Mouse (Mus musculus) gastrocnemius, adult 2 months (tissue): Measurements from ENCODE around the gene Slc22a23. TPM values are rescaled to one million over a fixed set of nuclear protein-coding genes. Genes with fewer than 3 reads are reported as not detected.
A peak's percentile ranks its signal among the peaks of the same experiment; 100 is the strongest.

Experiments used
- DNase-seq: peaks from one replicate; pipeline ENCODE4 v3.0.0; 2022
- H3K27ac ChIP-seq: fragments of 200-600 bp; 2 replicates; pipeline ENCODE4 v1.8.1; 2022; ENCODE audit warnings: mild to moderate bottlenecking
- H3K4me3 ChIP-seq: fragments of 200-600 bp; 2 replicates; pipeline ENCODE4 v1.8.1; 2022; ENCODE audit warnings: mild to moderate bottlenecking, moderate library complexity
- CTCF ChIP-seq: fragments of 200-600 bp; IDR thresholded peaks from 2 replicates; pipeline ENCODE4 v1.8.1; 2022; ENCODE audit warnings: antibody characterized with exemption, mild to moderate bottlenecking, moderate library complexity
- intact Hi-C: fragments of 180-260 bp; cut with DNase I; formaldehyde crosslinking; loops from one replicate; pipeline ENCODE4 v1.15.1; 2025
- total RNA-seq, 2 experiments: library from RNA; stranded (reverse); gene quantifications; 2 replicates each; pipeline ENCODE4 v1.2.3; 2021

Slc22a23 gene
- total RNA-seq, 2 experiments from 2014 or later: 8.8 to 15.3 TPM

DNA sequence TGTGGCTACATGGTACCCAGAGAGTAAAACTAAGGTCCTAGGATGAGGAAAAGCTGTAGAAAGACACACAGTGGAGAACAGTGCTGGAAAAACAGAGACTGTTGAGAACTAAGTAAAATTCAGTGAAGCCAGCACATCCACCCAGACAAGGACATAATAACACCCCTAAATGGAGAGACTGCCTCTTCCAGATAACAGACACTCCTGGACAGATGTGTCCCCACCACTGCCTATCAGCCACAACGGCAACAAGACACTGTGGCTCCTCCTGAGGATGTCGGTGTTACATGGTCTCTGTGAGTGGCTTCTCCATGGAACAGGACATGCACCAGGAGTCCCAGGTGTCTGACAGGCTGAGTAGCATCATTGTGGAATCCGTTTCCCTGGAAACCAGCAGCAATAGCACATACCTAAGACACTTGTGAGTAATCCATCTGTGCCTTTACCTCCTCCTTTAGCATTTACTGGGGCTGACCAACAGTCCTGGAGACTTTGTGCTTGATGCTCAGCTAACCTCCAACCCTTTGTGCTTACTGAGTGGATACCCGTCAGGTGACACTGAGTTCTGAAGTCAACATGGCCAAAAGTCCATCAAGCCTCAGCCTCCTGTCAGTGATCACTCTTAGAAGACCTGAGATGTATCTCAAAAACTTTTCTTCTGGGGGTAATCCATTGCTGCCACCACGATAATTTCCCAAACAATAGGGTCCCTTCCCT is 73.9 kb downstream of the Slc22a23 start:
- Histone ChIP-seq H3K4me3 (no peak overlapping the region), H3K27ac (peak overlapping the region; percentile 66; the same call in 1 of the 2 replicates)
- intact Hi-C loops: loop anchor here (5.0 kb wide), 1 partner anchor 71 kb away; no protein-coding TSS in a partner anchor
- no peak for DNase-seq
- TF ChIP-seq CTCF: no peak

DNA sequence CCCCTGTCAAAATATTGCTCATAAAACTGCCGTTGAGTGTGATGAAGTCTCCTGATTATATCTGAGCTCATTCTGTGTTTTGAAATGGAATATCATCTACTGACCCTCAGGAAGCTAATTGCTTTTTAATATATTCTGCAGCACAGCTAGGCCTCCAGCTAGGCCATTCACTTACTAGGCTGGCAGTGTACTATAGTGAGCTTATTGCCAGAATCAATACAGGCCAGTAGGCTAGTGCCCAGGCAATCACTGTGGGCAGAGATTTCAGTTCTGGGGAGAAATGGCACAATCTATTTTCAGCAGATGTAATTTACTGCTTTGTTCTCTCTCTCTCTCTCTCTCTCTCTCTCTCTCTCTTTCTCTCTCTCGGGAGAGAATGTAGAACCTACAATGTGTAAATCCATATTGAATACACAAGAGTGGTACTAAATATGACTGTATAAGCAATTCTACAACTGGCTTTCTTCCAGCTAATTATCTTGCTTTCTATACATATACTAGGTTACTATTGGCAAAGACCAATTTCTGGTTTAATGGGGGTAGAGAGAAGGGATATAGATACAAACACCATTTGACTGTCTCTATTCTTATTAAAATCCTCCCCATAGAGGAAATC is 75.5 kb downstream of the Slc22a23 start:
- no peak overlapping the region for H3K27ac ChIP-seq
- TF ChIP-seq CTCF: no peak
- H3K4me3 ChIP-seq: no peak overlapping the region
- intact Hi-C loops: no loop called here
- no peak for DNase-seq

DNA sequence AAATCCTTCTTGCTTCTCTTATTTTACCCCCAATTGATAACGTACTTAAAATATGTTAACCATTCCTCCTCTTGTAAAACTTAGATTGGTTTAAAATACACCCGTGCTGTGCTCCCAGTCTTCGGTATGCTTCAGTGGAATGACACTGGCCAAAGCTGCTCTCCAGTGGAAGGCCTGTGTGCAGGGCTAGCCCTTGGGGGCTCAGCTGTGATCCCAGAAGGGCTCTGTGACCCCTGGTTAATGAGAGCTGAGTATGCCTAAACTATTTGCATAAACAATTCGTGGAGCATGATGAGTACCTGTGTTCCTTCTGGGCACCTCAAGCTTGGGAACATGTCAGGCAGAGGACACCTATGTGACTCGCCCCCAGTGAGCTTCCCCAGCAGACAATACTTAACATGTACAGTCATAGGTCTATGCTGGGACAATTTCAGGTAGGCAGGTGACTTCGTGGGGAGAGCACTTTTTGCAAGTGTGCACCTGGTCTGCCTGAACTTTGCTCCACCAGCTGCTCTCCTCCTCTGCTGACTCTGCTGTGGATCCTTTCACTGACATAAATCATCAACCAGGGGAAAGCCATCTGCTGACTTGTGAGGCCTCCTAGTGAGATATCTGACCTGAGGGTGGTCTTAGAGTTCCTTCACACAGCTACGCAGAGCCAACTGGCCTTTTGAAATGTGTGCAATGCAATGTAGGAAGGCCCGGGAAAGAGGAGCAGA is 77.9 kb downstream of the Slc22a23 start:
- intact Hi-C loops: no loop called here
- DNase-seq: no peak
- no peak for TF ChIP-seq CTCF

DNA sequence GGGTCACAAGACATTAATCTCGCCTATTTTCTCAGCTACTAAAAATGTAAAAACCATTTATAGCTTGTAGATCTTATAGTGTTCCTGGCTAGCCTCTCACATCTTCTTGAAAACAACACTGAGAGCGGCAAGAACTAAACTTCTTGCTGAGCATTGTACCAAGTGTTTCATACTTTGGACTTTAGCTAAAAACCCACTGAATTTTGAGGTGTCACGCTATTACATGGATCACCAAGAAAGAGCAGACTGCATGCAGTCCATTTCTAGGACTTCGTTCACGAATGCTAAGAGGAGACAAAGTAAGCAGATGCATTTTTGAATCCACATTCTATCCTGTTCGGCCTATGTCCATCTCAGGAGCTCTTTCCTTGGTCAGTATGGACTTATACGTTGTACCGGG is 78.9 kb downstream of the Slc22a23 start:
- intact Hi-C loops: no loop called here
- TF ChIP-seq CTCF: no peak
- no peak for DNase-seq
- H3K4me3 ChIP-seq: no peak overlapping the region
- H3K27ac ChIP-seq: no peak overlapping the region

More for the DNA sequence above, 77.9 kb downstream of the Slc22a23 start:
- Histone ChIP-seq H3K4me3 (no peak overlapping the region), H3K27ac (no peak overlapping the region)

DNA sequence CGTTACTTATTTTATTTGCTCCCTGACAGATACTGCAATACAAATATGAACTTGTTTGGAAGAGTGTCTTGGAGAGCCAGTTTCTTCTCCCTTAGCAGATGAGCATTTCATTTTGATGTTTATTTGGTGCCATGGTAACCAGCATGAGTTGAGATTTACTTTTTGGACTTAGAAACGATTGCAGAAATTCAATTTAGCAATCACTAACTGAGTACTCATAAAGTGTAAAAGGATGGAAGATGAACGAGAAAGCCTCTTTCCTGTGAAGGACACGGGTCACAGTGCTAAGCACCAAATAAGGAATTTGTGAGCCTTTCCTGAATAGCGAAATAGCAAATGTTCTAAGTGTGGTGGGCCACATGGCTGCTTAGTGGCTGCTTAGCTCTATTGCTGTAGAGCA is 79.4 kb downstream of the Slc22a23 start:
- H3K4me3 ChIP-seq: no peak overlapping the region
- intact Hi-C loops: no loop called here
- TF ChIP-seq CTCF: no peak
- H3K27ac ChIP-seq: no peak overlapping the region
- DNase-seq: no peak

DNA sequence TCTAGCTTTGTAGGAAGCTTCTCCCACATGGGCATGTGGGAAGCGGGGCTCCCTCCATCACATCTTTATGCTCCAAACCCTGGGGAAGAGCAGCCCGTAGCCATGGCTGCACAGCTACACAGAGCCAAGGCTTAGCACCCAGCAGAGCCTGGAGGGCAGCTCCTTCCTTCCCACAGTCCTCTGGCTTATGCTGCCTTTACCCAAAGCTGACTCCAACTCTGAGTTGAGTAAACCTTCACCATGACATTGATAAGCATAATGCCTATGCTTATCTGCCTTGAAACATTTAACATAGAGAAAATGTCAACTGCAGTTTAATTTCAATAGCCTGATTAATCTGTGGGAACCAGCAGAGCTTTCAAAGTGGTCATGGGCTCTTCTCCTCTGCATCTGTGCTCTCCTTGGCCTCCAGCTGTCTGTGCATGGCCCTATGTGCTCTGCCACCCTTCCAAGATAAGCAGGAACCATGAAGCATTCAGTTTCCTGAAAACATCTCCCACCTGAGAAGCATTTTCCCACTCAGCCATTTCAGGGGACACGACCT is 79.9 kb downstream of the Slc22a23 start:
- DNase-seq: no peak
- H3K27ac ChIP-seq: no peak overlapping the region
- intact Hi-C loops: no loop called here
- TF ChIP-seq CTCF: no peak
- H3K4me3 ChIP-seq: no peak overlapping the region

DNA sequence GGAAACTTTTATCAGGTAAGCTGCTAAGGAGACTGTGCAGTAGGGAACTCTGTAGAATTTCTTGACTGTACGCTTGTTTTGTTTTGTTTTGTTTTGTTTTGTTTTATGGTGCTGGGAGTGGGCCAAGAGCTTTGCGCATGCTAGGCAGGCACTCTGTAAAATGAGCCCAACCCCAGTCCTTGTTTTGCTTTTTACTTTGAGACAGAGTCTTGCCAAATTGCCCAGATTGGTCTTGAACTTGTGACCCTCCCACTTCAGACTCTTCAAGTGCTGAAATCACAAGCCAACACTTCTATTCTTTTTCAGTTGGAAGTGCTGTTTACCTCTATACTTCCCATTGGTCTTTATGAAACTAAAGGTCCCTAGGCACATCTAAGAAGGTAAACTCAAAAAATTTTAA is 80.5 kb downstream of the Slc22a23 start:
- no peak overlapping the region for H3K4me3 ChIP-seq
- DNase-seq: no peak
- intact Hi-C loops: no loop called here
- no peak for TF ChIP-seq CTCF
- H3K27ac ChIP-seq: no peak overlapping the region

DNA sequence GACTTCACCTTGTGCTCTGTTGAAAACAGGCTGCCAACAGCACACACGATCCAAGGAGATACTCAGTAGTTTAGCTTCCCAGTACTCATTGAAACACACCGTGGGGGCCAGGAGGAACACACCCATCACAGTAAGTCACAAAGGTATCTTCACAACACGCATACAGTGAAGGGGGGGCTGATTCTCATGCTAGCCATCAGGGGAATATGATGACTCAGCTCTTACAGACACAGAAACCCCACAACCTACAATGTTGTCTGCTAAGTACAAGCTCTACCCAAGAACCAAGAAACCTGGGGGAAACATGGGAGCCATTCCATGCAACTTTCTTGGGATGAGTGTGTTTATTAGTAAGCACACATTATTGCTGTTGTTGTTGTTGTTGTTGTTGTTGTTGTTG is 86.2 kb downstream of the Slc22a23 start:
- Histone ChIP-seq H3K27ac (no peak overlapping the region), H3K4me3 (no peak overlapping the region)
- intact Hi-C loops: loop anchor here (10.0 kb wide), 1 partner anchor 54 kb away; no protein-coding TSS in a partner anchor
- TF ChIP-seq CTCF: no peak
- DNase-seq: no peak

DNA sequence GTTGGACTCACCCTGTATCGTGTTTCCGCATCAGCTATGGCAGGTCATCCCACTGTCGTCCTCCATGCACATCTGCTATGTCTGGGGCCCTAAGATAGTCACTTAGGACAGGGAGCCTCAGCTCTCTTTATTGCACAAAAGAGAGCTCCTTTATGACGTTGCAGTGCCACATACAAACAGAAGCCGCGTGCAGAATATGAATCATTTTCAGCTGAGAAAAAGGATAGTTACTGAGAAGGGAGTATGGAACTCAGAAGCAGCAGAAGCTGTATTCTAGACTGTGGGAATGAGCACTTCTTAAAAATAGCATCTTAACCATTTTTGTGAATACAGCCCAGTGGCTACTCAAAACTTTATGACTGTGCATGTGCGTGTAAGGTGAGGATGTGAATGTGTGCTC is 87.8 kb downstream of the Slc22a23 start:
- Histone ChIP-seq H3K4me3 (no peak overlapping the region), H3K27ac (no peak overlapping the region)
- TF ChIP-seq CTCF: no peak
- intact Hi-C loops: loop anchor here (10.0 kb wide), 1 partner anchor 52 kb away; no protein-coding TSS in a partner anchor
- DNase-seq: no peak

DNA sequence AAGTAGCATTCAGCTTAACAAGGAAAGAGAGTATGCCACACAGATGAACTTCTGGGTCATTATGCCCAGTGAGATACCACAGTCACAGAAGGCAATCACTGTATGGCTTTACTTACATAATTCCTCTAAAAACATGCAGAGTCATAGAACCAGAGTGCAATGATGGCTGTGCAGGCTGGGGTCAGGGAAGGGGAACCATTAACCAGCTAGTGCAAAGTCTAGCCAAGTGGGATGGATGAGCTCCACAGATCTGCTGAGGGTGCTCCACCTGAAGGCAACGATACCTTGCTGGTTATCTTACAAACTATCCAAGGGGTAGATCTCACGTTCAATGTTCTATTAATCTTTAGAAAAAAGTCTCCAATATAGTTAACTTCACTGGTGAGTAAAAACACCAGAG is 88.3 kb downstream of the Slc22a23 start:
- Histone ChIP-seq H3K4me3 (no peak overlapping the region), H3K27ac (no peak overlapping the region; the same call in 1 of the 2 replicates)
- intact Hi-C loops: loop anchor here (10.0 kb wide), 1 partner anchor 52 kb away; no protein-coding TSS in a partner anchor
- no peak for DNase-seq
- TF ChIP-seq CTCF: no peak

DNA sequence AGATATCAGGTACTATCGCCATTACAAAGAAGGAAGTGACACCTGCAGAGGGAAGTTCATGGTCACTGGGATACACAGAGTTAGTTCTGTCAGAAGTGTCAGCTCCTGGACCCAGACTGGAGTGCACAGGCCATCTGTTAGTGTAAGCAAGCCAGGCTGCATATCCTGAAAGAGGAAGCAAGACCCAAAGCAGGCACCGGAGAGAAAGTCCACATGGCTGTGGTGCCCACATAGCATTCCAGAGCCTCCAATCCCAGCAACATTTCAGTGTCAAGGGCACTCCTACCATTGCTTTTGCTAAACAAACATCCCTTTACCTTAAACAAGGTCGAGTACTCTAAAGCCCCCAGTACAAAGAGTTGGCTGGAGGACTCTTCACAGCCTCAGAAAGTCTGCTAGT is 89.7 kb downstream of the Slc22a23 start:
- peak; percentile 47 for DNase-seq
- H3K27ac ChIP-seq: peak overlapping the region; percentile 88

DNA sequence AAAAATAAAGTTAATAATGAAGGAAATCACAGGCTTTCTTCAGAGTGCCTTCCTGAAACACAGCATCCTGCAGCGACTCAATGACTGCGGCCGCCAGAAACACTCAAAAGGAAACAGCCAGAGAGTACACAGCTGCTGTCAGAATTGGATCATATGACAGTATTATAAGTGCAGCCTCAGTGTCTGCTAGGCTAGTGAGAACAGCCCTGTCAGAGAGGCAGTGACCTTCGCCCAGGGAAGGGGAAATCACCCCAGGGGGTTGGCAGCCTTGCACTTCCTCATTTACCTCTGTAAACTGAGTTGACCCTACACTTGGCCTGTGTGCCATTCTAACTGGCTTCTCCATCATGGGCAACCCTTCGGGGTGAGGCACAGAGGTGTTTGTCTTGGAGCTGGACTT is 90.3 kb downstream of the Slc22a23 start:
- DNase-seq: peak; percentile 77
- H3K4me3 ChIP-seq: peak overlapping the region; percentile 39
- intact Hi-C loops: loop anchor here (10.0 kb wide), 1 partner anchor 50 kb away; no protein-coding TSS in a partner anchor
- no peak for TF ChIP-seq CTCF
- peak overlapping the region; percentile 88 for H3K27ac ChIP-seq

More for the DNA sequence above, 89.7 kb downstream of the Slc22a23 start:
- intact Hi-C loops: loop anchor here (10.0 kb wide), 1 partner anchor 50 kb away; no protein-coding TSS in a partner anchor
- H3K4me3 ChIP-seq: no peak overlapping the region
- no peak for TF ChIP-seq CTCF
